Mouse (Mus musculus) ES-Bruce4 (cell line): Measurements from ENCODE around the gene Foxb1.

Experiments used
- CTCF ChIP-seq: IDR thresholded peaks from one replicate; pipeline ENCODE4 v1.8.1; 2011; ENCODE audit warnings: low read depth, low read length
- EP300 ChIP-seq: IDR thresholded peaks from 2 replicates; pipeline ENCODE4 v1.6.1; 2011; ENCODE audit warnings: low read depth, low read length; ENCODE audit not compliant: insufficient read depth
- POLR2A ChIP-seq: IDR thresholded peaks from one replicate; pipeline ENCODE4 v1.8.1; 2011; ENCODE audit warnings: low read length; ENCODE audit not compliant: insufficient read depth

DNA sequence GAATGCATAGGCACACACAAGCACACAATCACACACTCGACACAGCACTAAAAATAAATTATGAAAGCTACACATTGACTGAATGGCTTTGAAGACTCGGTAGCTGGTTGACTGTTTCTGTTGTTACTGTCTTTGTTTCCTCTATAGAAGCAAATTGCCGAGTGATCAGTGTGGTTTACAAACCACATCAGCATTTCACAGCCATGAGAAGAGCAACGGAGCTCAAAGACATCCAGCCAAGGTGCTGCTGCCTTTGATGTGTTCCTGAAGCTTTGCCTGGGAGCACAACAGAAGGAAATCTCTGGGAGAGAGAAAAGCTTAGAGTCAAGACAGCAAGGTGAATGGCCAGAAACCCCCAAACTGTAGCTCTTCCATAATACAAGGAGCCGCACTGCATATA, 32.0 kb downstream of the Foxb1 start:
- TF ChIP-seq POLR2A, result no peak
- no peak for TF ChIP-seq CTCF
- TF ChIP-seq EP300, result no peak
